Mouse (Mus musculus) cerebellum, adult 18-20 months (tissue): ENCODE measurements around the gene Hdgfl2.

Source experiments
- DNase-seq, 2 experiments: peaks; one replicate each; pipeline ENCODE4 v3.0.0; 2021

Hdgfl2 gene

GRCm38 (mm10) chr17:56131814-56132213, 52.4 kb downstream of the Hdgfl2 start:
- DNase-seq = peak; percentile 6 to 62

DNA sequence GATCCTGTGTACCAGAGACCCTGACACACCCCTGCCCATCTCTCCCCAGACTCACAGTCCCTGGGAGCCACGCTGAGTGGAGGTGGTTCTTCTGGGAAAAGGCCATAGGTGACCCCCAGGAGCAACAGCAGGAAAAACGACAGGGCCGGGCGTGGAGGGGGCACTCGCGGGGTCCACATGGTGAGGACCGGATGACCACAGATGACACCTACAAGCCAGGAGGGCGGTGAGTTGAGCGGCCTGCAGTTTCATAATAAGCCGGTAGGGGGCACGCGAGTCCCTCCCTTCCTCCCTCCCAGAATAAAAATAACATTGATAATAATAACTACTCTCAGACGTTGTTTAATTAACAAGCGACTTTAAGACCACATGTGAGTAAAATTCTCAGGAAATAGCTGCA, 53.2 kb downstream of the Hdgfl2 start:
- peak in 1 of 2 experiments; percentile 60 for DNase-seq

DNA sequence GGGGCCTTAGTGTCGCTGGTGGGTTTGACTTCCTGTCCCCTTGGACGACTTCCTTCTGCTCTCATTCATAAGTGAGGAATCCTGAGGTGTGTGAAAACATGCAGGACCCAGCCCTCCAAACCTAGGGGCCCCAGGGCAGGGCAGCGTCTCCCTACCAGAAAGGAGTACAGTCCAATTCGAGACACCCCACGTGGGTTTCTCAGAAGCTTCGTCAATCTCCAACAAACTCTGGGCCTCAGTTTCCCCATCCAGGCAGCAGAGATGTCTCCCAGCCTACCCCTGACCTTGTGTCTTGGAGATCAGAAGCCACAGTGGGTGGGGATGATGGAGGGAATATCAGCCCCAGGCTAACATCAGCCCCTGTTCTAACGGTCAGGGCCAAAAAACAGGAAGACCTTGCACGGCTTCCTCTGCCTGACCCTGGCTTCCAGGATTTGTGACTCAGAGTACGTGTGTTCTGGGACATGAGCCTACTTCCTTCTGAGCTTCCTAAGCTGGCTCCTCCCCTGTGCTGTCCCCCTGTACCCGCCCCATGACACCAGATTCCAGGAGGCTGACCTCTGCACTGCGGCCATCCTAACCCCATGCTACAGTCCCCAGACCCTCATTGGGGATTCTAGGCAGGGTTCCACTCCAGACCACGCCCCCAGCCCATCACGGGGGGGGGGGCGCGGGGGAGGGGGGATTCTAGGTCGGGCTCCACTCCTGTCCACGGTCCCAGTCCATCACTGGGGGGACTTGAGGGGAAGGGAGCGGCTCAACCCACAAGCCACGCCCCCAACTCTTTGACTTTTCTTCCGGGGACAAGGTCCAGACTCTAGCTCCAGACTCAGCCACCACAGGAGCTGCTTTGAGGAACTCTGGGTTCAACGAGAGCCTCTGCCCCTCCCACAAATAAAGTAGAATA, 54.3 kb downstream of the Hdgfl2 start:
- DNase-seq = peak in 1 of 2 experiments; percentile 19

DNA sequence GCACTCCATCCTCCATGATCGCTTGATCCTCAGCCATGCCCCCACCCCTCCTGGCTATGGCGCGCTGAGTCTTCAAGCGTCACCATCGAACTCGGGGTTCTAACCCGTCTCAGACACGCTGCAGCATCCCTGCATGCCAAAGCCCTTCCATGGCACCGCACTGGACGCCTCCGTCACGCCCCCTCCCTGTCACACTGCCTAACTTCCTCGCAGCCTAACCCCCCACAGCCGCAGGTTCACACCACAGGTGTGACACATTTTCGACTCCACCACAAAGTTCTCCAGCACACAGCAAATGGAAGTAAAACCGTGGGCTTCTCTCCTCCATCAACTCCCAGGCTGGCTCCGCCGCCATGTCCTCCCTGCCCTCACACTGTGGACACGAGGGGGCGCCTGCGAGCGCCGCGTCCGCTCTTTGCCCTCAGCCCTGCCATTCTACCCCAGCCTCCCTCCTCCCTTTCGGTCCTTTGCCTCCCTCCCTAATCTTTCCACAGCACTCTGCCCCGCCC, 55.1 kb downstream of the Hdgfl2 start:
- DNase-seq = peak in 1 of 2 experiments; percentile 56

DNA sequence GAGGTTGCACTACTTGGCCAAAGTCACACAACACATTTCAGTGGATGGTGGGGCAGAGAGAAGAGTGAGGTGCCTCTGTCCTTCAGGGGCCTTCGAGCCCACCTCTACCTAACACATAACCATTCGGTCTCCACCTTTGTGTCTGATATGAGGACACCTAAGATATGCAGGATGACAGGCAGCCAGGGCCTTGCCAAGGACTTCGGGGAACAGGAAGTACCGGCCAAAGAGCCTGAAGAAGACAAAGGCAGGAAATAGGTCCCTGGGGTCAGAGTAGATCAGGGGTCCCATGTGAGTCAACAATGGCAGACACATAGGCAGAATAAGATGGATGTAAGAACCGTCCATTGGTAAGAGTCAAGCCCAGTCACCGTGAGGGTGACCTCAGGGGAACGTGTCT, 57.1 kb downstream of the Hdgfl2 start:
- no peak for DNase-seq

DNA sequence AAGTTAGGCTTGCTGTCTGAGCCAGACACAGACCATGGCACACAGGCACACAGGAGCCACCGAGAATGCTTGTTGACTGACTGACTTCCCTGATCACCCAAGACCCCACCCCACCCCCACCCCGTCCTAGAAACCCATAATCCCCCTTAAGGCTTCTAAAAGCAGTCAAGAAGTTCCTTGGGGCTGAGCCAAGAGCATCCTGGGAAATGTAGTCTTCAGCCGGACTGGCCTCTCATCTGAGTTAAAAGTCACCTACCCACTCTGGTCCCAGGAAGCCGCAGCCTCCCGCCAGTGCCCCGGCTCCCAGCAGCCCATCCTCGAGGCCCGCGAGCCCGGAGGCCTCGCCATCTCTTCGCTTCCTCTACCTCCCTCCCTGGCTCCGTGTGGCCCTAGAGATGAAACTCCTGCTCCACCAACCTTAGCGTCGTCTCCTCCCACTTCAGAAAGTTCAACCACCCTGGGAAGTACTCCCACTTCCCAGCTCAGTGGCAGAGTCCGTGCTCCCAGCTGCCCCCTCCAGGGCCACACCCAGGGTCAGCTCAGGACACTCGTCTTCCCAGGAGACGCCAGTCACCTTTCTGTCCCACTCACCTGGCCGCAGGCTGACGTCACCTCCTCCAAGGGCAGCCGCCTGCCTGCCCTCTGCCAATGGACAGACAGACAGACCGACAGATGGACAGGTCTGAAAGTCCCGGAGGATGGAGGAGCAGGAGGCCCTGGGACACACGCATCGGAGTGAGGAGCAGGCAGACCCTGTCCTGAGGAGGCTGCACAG, 58.6 kb downstream of the Hdgfl2 start:
- peak in 1 of 2 experiments; percentile 31 for DNase-seq

- peak; percentile 48 to 59 for DNase-seq
Observed at GRCm38 (mm10) chr17:56139355-56139754, 59.9 kb downstream of the Hdgfl2 start.

DNA sequence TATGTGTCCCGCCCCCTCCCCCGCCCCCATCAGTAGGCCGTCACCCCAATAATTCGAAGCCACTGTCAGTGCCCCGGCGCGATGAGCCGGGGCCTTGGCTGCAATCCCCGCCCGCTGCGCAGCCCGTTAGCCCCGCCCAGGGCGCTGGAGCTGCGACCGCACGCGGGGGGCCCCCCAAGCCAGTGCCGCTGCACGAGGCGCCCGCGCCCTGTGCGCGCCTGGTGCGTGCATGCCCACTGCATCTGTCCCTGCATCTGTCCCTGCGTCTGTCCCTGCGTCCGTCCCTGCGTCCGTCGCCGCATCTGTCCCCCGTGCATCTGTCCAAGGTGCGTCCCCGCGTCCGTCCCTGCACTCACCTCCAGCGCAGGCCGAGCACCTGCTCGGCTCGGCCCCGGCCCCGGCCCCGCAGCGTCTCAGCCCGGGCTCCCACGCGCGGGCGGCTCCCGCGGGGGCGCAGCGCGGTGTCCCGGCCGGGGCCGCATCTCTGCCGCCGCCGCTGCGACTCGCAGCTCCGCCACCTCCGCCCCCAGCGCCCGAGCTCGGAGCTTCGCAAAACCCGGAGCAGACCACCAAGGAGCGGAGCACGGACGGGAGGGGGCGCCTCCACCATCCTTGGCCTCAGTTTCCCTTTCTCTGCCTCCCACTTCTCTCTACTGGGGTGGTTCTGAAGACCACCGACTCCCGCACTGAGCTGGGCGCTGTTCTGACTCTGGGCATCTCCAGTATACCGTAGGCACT, 60.6 kb downstream of the Hdgfl2 start, which contains the start of gene Sema6b:
Sema6b (minus strand) TSS at position 486 of the 738 bp plus-strand sequence.
- DNase-seq = peak in 1 of 2 experiments; percentile 80

DNA sequence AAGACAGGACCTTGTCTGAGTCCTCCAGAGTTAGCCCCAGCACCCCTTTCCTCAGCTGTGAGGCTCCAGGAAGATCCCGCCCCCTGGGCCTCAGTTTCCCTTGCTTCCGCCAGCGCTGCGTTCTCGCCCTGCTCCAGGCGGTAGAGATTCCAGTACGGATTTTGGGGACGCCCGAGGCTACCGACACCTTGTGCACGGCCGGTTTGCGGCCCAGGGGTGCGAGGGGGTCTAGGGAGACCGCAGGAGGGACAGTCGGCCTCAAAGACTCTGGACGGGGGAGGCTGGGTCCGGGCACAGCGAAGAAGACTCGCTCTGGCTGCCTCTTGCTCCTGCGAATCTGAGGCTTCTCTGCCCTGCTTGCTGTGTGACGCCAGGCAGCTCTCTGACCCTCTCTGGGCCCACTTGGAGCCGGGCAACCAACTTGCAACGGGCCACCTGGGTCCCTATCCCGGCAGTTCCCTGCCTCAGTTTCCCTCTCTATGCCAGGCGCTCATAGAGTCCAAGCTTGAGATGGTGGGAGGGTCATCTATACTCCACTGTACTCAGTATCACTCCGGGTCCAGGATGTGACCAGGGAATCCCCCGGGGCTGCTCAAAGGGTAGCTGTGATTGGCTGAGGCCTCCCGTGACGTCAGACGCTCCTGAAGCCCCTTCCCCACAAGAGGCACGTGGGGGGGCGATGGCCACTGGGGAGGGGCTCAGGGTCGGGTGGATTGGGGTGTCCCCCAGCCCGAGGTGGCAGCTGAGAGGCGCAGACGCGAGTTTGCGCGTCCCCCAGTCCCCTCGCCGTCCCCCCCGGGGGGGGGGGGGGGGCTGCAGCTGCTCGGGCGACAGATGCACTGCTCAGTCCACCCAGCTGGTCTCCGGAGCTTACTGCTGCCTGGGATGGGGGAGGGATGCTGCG, 62.5 kb downstream of the Hdgfl2 start:
- DNase-seq = peak; percentile 77 to 81

- DNase-seq = no peak
Observed at GRCm38 (mm10) chr17:56144546-56144945, 65.1 kb downstream of the Hdgfl2 start.

- no peak for DNase-seq
Observed at GRCm38 (mm10) chr17:56146131-56146530, 66.7 kb downstream of the Hdgfl2 start.

DNA sequence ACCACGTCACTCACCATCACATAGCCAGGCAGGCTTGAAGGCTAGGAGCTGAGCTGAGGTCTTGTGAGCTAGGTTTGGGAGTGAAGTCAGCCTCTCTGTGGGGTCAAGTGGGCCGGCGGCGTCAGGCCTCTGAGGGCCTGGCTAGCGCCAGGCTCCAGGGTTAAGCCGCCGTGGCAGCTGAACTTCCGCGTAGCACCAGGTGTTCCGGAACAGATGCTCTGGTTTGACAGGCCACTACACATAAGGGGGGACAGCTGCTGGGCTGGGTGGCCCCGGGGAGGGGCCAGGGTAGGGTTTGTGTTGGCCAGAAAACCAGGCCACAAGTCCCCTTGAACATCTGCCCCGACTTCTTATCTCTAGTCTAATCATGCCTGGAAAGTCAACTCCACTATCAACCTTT, 68.0 kb downstream of the Hdgfl2 start:
- DNase-seq = no peak

- no peak for DNase-seq
Observed at GRCm38 (mm10) chr17:56148280-56148679, 68.8 kb downstream of the Hdgfl2 start.

- DNase-seq = no peak
Observed at GRCm38 (mm10) chr17:56148790-56149618, 69.6 kb downstream of the Hdgfl2 start.

DNA sequence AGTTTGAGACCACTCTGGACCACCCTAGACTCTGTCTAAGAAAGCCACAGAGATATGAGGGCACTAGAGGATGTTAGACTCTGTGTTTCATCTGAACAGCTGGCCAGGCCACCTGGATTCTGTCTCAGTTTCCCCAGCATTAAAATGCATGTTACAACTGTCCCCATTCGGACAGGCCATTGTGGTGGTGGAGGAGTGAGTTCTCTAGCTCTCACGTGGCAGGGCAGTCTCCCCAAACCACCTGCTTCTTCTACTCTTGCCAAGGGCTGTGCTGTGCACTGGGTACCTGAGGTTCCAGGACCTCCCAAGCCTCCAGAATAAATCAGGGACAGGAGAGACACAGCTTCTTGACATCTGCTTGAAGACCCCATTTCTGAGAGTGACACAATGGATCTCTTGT, 70.5 kb downstream of the Hdgfl2 start:
- no peak for DNase-seq
